Mouse (Mus musculus): ENCODE results near the gene Aanat.

DNA sequence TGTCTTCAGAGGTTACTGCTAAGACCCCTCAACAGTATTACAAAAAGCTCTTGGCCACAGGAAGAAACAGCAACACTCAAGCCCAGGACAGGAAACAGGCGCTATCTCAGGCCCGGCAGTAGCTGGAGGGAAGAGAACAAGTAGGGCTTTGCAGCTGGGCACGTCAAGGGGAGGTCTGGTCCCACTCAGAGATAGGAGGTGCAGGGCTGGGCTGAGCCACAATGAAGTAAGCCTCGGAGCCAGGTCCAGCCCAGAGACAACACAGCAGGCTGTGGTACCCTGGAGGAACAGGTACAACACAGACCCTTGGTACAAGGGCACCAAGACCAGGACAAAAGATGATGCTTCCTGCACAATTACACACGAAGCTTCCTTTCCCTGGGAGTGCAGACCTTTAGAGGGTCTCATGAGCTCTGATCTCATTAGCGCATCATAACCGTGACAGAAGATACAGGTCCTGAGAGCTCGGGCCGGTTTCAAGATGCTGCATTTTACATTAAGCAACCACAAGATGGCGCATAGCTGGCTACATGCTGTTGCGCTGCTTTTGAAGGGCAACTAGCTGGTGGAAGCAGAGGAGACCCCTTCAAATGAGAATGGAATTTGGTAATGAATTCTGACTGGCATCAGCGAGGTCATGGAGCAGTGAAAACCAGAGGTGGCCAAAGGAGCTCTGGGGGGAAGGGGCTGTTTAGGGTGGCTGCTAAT lies 31.9 kb upstream of the Aanat start:
- TF ChIP-seq CTCF (IDR thresholded peaks at IDR 0.05; ENCODE audit: low read depth) (peak; percentile 86), EP300 (optimal IDR thresholded peaks at IDR 0.05) (no peak)

Data from stomach, postnatal 0 days (tissue).